Mouse (Mus musculus): ENCODE data around the gene Rbm42. TPM values are rescaled to one million over a fixed set of nuclear protein-coding genes. Genes with fewer than 3 reads are reported as not detected.

Gene Rbm42
- total and polyA plus RNA-seq, 3 experiments = 29.1 to 51.3 (median 47.7) TPM

GRCm38 (mm10) chr7:30593579-30594509 lies 56.3 kb downstream of the Rbm42 start:
- Histone ChIP-seq H3K36me3 (ENCODE audit: control insufficient read depth, insufficient read depth, low read length) (no peaks in the 10 kb centered on the region), H3K4me1 (ENCODE audit: control insufficient read depth, insufficient read depth, low read length) (no peaks in the 10 kb centered on the region), H3K27ac (no peak overlapping the region), H3K27me3 (ENCODE audit: control insufficient read depth, insufficient read depth, low read length) (no peaks in the 10 kb centered on the region), H3K9ac (ENCODE audit: low read depth, low read length) (no peak overlapping the region), H3K79me2 (replicated peaks; ENCODE audit: control insufficient read depth, insufficient read depth, low read length) (no peaks in the 10 kb centered on the region), H3K4me3 (no peak overlapping the region)
- DNase-seq = no peak
- TF ChIP-seq CTCF (IDR thresholded peaks at IDR 0.05) (no peak), POLR2A (IDR thresholded peaks at IDR 0.05; ENCODE audit: insufficient read depth, low read depth, low read length) (no peak), EP300 (IDR thresholded peaks at IDR 0.05; ENCODE audit: insufficient read depth, low read depth, low read length) (no peak)
- 59% methylated on average over 10 of the region's 10 CpGs for WGBS
- intact Hi-C loops (cut with DNase I) = loop anchor here (5.0 to 10.0 kb wide), 2 partner anchors 268 to 361 kb away; partner anchors contain the start of genes Ffar1 and Usf2

- no peak for DNase-seq
- WGBS = 52% methylated on average over 5 of the region's 5 CpGs
Measured at GRCm38 (mm10) chr7:30592772-30593423, 57.2 kb downstream of the Rbm42 start.

GRCm38 (mm10) chr7:30591605-30591951 lies 58.5 kb downstream of the Rbm42 start:
- TF ChIP-seq EP300 (IDR thresholded peaks at IDR 0.05; ENCODE audit: insufficient read depth, low read depth, low read length) (no peak), POLR2A (IDR thresholded peaks at IDR 0.05; ENCODE audit: insufficient read depth, low read depth, low read length) (no peak), CTCF (IDR thresholded peaks at IDR 0.05) (no peak)
- H3K36me3 ChIP-seq (ENCODE audit: control insufficient read depth, insufficient read depth, low read length) = no peaks in the 10 kb centered on the region
- H3K4me1 ChIP-seq (ENCODE audit: control insufficient read depth, insufficient read depth, low read length) = no peaks in the 10 kb centered on the region
- no peak overlapping the region for H3K27ac ChIP-seq
- H3K27me3 ChIP-seq (ENCODE audit: control insufficient read depth, insufficient read depth, low read length) = no peaks in the 10 kb centered on the region
- no peak overlapping the region for H3K9ac ChIP-seq (ENCODE audit: low read depth, low read length)
- intact Hi-C loops (cut with DNase I) = loop anchor here (5.0 to 10.0 kb wide), 2 partner anchors 271 to 363 kb away; partner anchors contain the start of genes Ffar1 and Usf2
- H3K79me2 ChIP-seq (replicated peaks; ENCODE audit: control insufficient read depth, insufficient read depth, low read length) = peaks cover 1% of the 10 kb centered on the region
- no peak overlapping the region for H3K4me3 ChIP-seq
- WGBS = 74% methylated on average over 4 of the region's 4 CpGs
- DNase-seq = no peak

More at GRCm38 (mm10) chr7:30592772-30593423, 57.2 kb downstream of the Rbm42 start:
- H3K4me1 ChIP-seq (ENCODE audit: control insufficient read depth, insufficient read depth, low read length) = no peaks in the 10 kb centered on the region
- no peaks in the 10 kb centered on the region for H3K27me3 ChIP-seq (ENCODE audit: control insufficient read depth, insufficient read depth, low read length)
- H3K27ac ChIP-seq = no peak overlapping the region
- H3K36me3 ChIP-seq (ENCODE audit: control insufficient read depth, insufficient read depth, low read length) = no peaks in the 10 kb centered on the region
- intact Hi-C loops (cut with DNase I) = loop anchor here (5.0 to 10.0 kb wide), 2 partner anchors 269 to 362 kb away; partner anchors contain the start of genes Ffar1 and Usf2
- H3K9ac ChIP-seq (ENCODE audit: low read depth, low read length) = no peak overlapping the region
- H3K79me2 ChIP-seq (replicated peaks; ENCODE audit: control insufficient read depth, insufficient read depth, low read length) = no peaks in the 10 kb centered on the region
- TF ChIP-seq POLR2A (IDR thresholded peaks at IDR 0.05; ENCODE audit: insufficient read depth, low read depth, low read length) (no peak), EP300 (IDR thresholded peaks at IDR 0.05; ENCODE audit: insufficient read depth, low read depth, low read length) (no peak), CTCF (IDR thresholded peaks at IDR 0.05) (no peak)
- H3K4me3 ChIP-seq = no peak overlapping the region

Other genes starting within 250 kb of the Rbm42 start
Only the 30 nearest of the 33 such genes appear.
- gene Nfkbid, start 228.6 kb downstream of the Rbm42 start, total RNA-seq (2021) = under 1 TPM; 0.47 to 0.66 TPM
- gene Nfkbid, start 228.6 kb downstream of the Rbm42 start, polyA plus RNA-seq (2012; rRNA removed) = 0.94 and 1.3 TPM in 2 replicates
- 1 to 10 TPM; 3.2 to 3.5 TPM for gene Aplp1, start 204.8 kb downstream of the Rbm42 start, total RNA-seq (2021)
- 3.6 and 6.2 TPM in 2 replicates for gene Aplp1, start 204.8 kb downstream of the Rbm42 start, polyA plus RNA-seq (2012; rRNA removed)
- gene Kirrel2, start 192.6 kb downstream of the Rbm42 start, total RNA-seq (2021) = not detected
- gene Kirrel2, start 192.6 kb downstream of the Rbm42 start, polyA plus RNA-seq (2012; rRNA removed) = not detected in 2 replicates
- gene Nphs1, start 192.0 kb downstream of the Rbm42 start, total RNA-seq (2021) = not detected
- 0.04 TPM in 1 of 2 replicates, not detected in the other for gene Nphs1, start 192.0 kb downstream of the Rbm42 start, polyA plus RNA-seq (2012; rRNA removed)
- not detected for gene Prodh2, start 156.7 kb downstream of the Rbm42 start, total RNA-seq (2021)
- 0.23 TPM in 1 of 2 replicates, not detected in the other for gene Prodh2, start 156.7 kb downstream of the Rbm42 start, polyA plus RNA-seq (2012; rRNA removed)
- gene Arhgap33, start 115.3 kb downstream of the Rbm42 start, total RNA-seq (2021) = under 1 TPM; 0.34 to 0.37 TPM
- 2.3 and 3.0 TPM in 2 replicates for gene Arhgap33, start 115.3 kb downstream of the Rbm42 start, polyA plus RNA-seq (2012; rRNA removed)
- gene Hspb6, start 98.1 kb downstream of the Rbm42 start, total RNA-seq (2021) = 100 to 1,000 TPM; 718 to 804 TPM
- gene Hspb6, start 98.1 kb downstream of the Rbm42 start, polyA plus RNA-seq (2012; rRNA removed) = 1,866 and 1,945 TPM in 2 replicates
- gene Proser3, start 98.0 kb downstream of the Rbm42 start, total RNA-seq (2021) = 1 to 10 TPM; 2.5 to 6.3 TPM
- 5.6 and 5.8 TPM in 2 replicates for gene Proser3, start 98.0 kb downstream of the Rbm42 start, polyA plus RNA-seq (2012; rRNA removed)
- gene Lin37, start 90.5 kb downstream of the Rbm42 start, total RNA-seq (2021) = 10 to 100 TPM; 13.7 to 16.0 TPM
- 16.2 and 20.0 TPM in 2 replicates for gene Lin37, start 90.5 kb downstream of the Rbm42 start, polyA plus RNA-seq (2012; rRNA removed)
- gene U2af1l4, start 87.0 kb downstream of the Rbm42 start, total RNA-seq (2021) = 10 to 100 TPM; 56.0 to 67.9 TPM
- 61.3 and 71.4 TPM in 2 replicates for gene U2af1l4, start 87.0 kb downstream of the Rbm42 start, polyA plus RNA-seq (2012; rRNA removed)
- gene Gm49396, start 87.0 kb downstream of the Rbm42 start, total RNA-seq (2021) = 1 to 10 TPM; 1.1 to 1.9 TPM
- gene Gm49396, start 87.0 kb downstream of the Rbm42 start, polyA plus RNA-seq (2012; rRNA removed) = 1.6 and 3.1 TPM in 2 replicates
- gene Psenen, start 86.7 kb downstream of the Rbm42 start, total RNA-seq (2021) = 10 to 100 TPM; 75.6 to 85.7 TPM
- 109 and 124 TPM in 2 replicates for gene Psenen, start 86.7 kb downstream of the Rbm42 start, polyA plus RNA-seq (2012; rRNA removed)
- under 1 TPM; 0.23 to 0.75 TPM for gene Igflr1, start 84.9 kb downstream of the Rbm42 start, total RNA-seq (2021)
- gene Igflr1, start 84.9 kb downstream of the Rbm42 start, polyA plus RNA-seq (2012; rRNA removed) = 1.2 and 3.7 TPM in 2 replicates
- gene Kmt2b, start 61.6 kb downstream of the Rbm42 start, total RNA-seq (2021) = 10 to 100 TPM; 15.6 to 15.9 TPM
- gene Kmt2b, start 61.6 kb downstream of the Rbm42 start, polyA plus RNA-seq (2012; rRNA removed) = 25.6 and 28.3 TPM in 2 replicates
- gene Zbtb32, start 51.4 kb downstream of the Rbm42 start, total RNA-seq (2021) = under 1 TPM in 1 of 2 experiments, not detected in 1; 0.11 TPM
- 0.20 and 0.64 TPM in 2 replicates for gene Zbtb32, start 51.4 kb downstream of the Rbm42 start, polyA plus RNA-seq (2012; rRNA removed)
- under 1 TPM in 1 of 2 experiments, not detected in 1; 0.36 TPM for gene Upk1a, start 37.5 kb downstream of the Rbm42 start, total RNA-seq (2021)
- 2.8 and 4.8 TPM in 2 replicates for gene Upk1a, start 37.5 kb downstream of the Rbm42 start, polyA plus RNA-seq (2012; rRNA removed)
- gene Cox6b1, start 24.2 kb downstream of the Rbm42 start, total RNA-seq (2021) = 1,000 to 10,000 TPM; 4,061 to 4,696 TPM
- gene Cox6b1, start 24.2 kb downstream of the Rbm42 start, polyA plus RNA-seq (2012; rRNA removed) = 1,860 and 2,330 TPM in 2 replicates
- not detected for gene Etv2, start 14.5 kb downstream of the Rbm42 start, total RNA-seq (2021)
- gene Etv2, start 14.5 kb downstream of the Rbm42 start, polyA plus RNA-seq (2012; rRNA removed) = not detected in 2 replicates
- gene Haus5, start 14.7 kb upstream of the Rbm42 start, total RNA-seq (2021) = 1 to 10 TPM; 3.3 to 3.9 TPM
- 3.7 and 4.9 TPM in 2 replicates for gene Haus5, start 14.7 kb upstream of the Rbm42 start, polyA plus RNA-seq (2012; rRNA removed)
- under 1 TPM in 1 of 2 experiments, not detected in 1; 0.52 TPM for gene Pmis2, start 21.3 kb upstream of the Rbm42 start, total RNA-seq (2021)
- not detected in 2 replicates for gene Pmis2, start 21.3 kb upstream of the Rbm42 start, polyA plus RNA-seq (2012; rRNA removed)
- gene 2200002J24Rik, start 48.6 kb upstream of the Rbm42 start, total RNA-seq (2021) = not detected
- 0.35 TPM in 1 of 2 replicates, not detected in the other for gene 2200002J24Rik, start 48.6 kb upstream of the Rbm42 start, polyA plus RNA-seq (2012; rRNA removed)
- under 1 TPM; 0.10 to 0.32 TPM for gene Atp4a, start 61.9 kb upstream of the Rbm42 start, total RNA-seq (2021)
- gene Atp4a, start 61.9 kb upstream of the Rbm42 start, polyA plus RNA-seq (2012; rRNA removed) = not detected in 2 replicates
- gene Tmem147, start 79.2 kb upstream of the Rbm42 start, total RNA-seq (2021) = 100 to 1,000 TPM; 219 to 241 TPM
- gene Tmem147, start 79.2 kb upstream of the Rbm42 start, polyA plus RNA-seq (2012; rRNA removed) = 293 and 357 TPM in 2 replicates
- gene Gapdhs, start 93.4 kb upstream of the Rbm42 start, total RNA-seq (2021) = not detected
- gene Gapdhs, start 93.4 kb upstream of the Rbm42 start, polyA plus RNA-seq (2012; rRNA removed) = 1.1 and 1.7 TPM in 2 replicates
- gene Sbsn, start 101.2 kb upstream of the Rbm42 start, total RNA-seq (2021) = 1 to 10 TPM; 1.8 to 2.3 TPM
- gene Sbsn, start 101.2 kb upstream of the Rbm42 start, polyA plus RNA-seq (2012; rRNA removed) = 1.6 and 1.7 TPM in 2 replicates
- gene Dmkn, start 113.4 kb upstream of the Rbm42 start, total RNA-seq (2021) = 1 to 10 TPM in 1 of 2 experiments, under 1 TPM in 1; 0.84 to 1.6 TPM
- gene Dmkn, start 113.4 kb upstream of the Rbm42 start, polyA plus RNA-seq (2012; rRNA removed) = 7.2 and 8.8 TPM in 2 replicates
- not detected for gene Krtdap, start 137.6 kb upstream of the Rbm42 start, total RNA-seq (2021)
- not detected in 2 replicates for gene Krtdap, start 137.6 kb upstream of the Rbm42 start, polyA plus RNA-seq (2012; rRNA removed)
- not detected for gene Ffar2, start 173.5 kb upstream of the Rbm42 start, total RNA-seq (2021)
- 0.18 and 0.61 TPM in 2 replicates for gene Ffar2, start 173.5 kb upstream of the Rbm42 start, polyA plus RNA-seq (2012; rRNA removed)
- not detected for gene Ffar3, start 205.9 kb upstream of the Rbm42 start, total RNA-seq (2021)
- not detected in 2 replicates for gene Ffar3, start 205.9 kb upstream of the Rbm42 start, polyA plus RNA-seq (2012; rRNA removed)
- gene Ffar1, start 211.2 kb upstream of the Rbm42 start, total RNA-seq (2021) = not detected
- 0.20 TPM in 1 of 2 replicates, not detected in the other for gene Ffar1, start 211.2 kb upstream of the Rbm42 start, polyA plus RNA-seq (2012; rRNA removed)